Mouse (Mus musculus) forebrain, embryonic 14.5 days (tissue): ENCODE measurements around the gene Vnn1. TPM values are rescaled to one million over a fixed set of nuclear protein-coding genes. Genes with fewer than 3 reads are reported as not detected.

Experiments
- ATAC-seq: fragments of 200-750 bp; cut with Nextera tagmentation; 2 replicates; pipeline ENCODE4 v1.8.0; 2017; ENCODE audit warnings: mild to moderate bottlenecking, moderate library complexity
- DNase-seq: peaks from one replicate; pipeline ENCODE4 v3.0.0-alpha.2; 2015; ENCODE audit warnings: low spot score
- H3K27ac ChIP-seq: fragments of 300-500 bp; sonication (generic); 2 replicates; pipeline ENCODE4 v1.5.1; 2014; ENCODE audit warnings: low read depth, mild to moderate bottlenecking, control low read depth, low read length, moderate library complexity
- H3K27me3 ChIP-seq: fragments of 300-500 bp; sonication (generic); replicated peaks from 2 replicates; pipeline ENCODE4 v1.6.1; 2014; ENCODE audit warnings: low read length, control low read depth, mixed read lengths; ENCODE audit not compliant: control insufficient read depth, insufficient read depth
- H3K36me3 ChIP-seq: fragments of 300-500 bp; sonication (generic); 2 replicates; pipeline ENCODE4 v1.6.1; 2014; ENCODE audit warnings: low read length, control low read depth; ENCODE audit not compliant: control insufficient read depth, insufficient read depth
- H3K4me1 ChIP-seq: fragments of 300-500 bp; sonication (generic); 2 replicates; pipeline ENCODE4 v1.6.1; 2014; ENCODE audit warnings: antibody characterized with exemption, low read length, control low read depth; ENCODE audit not compliant: control insufficient read depth, insufficient read depth
- H3K4me2 ChIP-seq: fragments of 300-500 bp; sonication (generic); 2 replicates; pipeline ENCODE4 v1.6.1; 2014; ENCODE audit warnings: mild to moderate bottlenecking, control low read depth, low read length
- H3K4me3 ChIP-seq: fragments of 300-500 bp; sonication (generic); 2 replicates; pipeline ENCODE4 v1.5.1; 2014; ENCODE audit warnings: low read depth, low read length, control low read depth
- H3K9ac ChIP-seq: fragments of 300-500 bp; sonication (generic); 2 replicates; pipeline ENCODE4 v1.6.1; 2014; ENCODE audit warnings: mild to moderate bottlenecking, low read length, control low read depth, moderate library complexity
- H3K9me3 ChIP-seq: fragments of 300-500 bp; sonication (generic); replicated peaks from 2 replicates; pipeline ENCODE4 v1.6.1; 2016; ENCODE audit warnings: low read length, control low read depth, mixed read lengths; ENCODE audit not compliant: control insufficient read depth
- WGBS: fragments of 180-500 bp; shearing (Covaris S2); extraction: QIAGEN DNeasy Blood & Tissue Kit; methylation state at CpG from one replicate; pipeline ENCODE4 v1.1.7; 2014; 5-methylcytosine and 5-hydroxymethylcytosine counted together
- polyA plus RNA-seq: library from polyadenylated mRNA; unstranded; fragments of >200 nt; fragmentation: Nextera tagmentation; extraction: Ambion mirVana; gene quantifications from 2 replicates; pipeline ENCODE4 v1.2.1, GENCODE M21; 2014

Gene Vnn1
- polyA plus RNA-seq, 1 experiment from 2014 or later = 0.23 TPM

DNA sequence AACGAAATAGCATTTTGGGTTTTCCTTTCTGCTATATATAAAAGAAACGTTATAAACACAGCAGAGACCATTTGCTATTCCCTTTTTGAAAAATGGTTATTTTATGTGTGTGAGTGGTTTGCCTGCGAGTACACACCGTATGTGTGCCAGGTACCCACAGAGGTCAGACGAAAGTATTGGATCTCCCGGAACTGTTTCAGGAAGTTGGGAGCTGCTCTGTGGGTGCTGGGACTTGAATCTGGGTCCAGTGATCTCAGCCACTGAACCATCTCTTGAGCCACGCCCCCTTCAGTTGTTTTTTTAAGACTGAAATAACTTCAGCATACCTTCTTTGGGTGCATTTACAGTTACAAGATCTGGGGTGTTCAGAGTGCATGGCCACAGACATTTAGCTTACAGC, 888 bp downstream of the Vnn1 start:
- Histone ChIP-seq H3K27ac (no peak overlapping the region), H3K4me2 (no peak overlapping the region), H3K4me1 (no peaks in the 10 kb centered on the region), H3K36me3 (no peaks in the 10 kb centered on the region), H3K9me3 (no peaks in the 10 kb centered on the region), H3K9ac (no peak overlapping the region), H3K4me3 (no peak overlapping the region), H3K27me3 (no peaks in the 10 kb centered on the region)
- WGBS = 84% methylated on average over 7 of the region's 7 CpGs
- ATAC-seq (no peak), DNase-seq (no peak)

DNA sequence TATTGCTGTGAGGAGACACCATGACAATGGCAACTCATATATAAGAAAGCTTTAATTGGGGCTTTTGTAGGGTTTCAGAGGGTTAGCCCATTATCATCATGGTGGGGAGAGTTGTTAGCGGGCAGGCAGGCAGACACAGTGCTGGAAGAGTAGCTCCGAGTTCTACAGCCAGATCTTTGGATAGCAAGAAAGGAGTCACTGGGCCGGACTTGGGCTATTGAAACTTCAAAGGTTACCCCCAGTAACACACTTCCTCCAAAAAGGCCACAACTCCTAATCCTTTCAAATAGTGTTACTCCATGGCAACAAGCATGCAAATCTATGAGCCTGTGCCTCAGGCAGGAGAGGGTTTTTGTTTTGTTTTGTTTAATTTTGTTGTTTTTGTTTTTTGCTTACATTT, 6.6 kb downstream of the Vnn1 start:
- H3K27ac ChIP-seq = no peak overlapping the region
- no peaks in the 10 kb centered on the region for H3K4me1 ChIP-seq
- peak; percentile 9 for DNase-seq
- H3K4me3 ChIP-seq = no peak overlapping the region
- H3K9ac ChIP-seq = no peak overlapping the region
- H3K36me3 ChIP-seq = no peaks in the 10 kb centered on the region
- H3K4me2 ChIP-seq = no peak overlapping the region
- WGBS = 7% methylated on average over 3 of the region's 3 CpGs
- no peaks in the 10 kb centered on the region for H3K27me3 ChIP-seq
- peak; percentile 40; the same call in 1 of the 2 replicates for ATAC-seq
- no peaks in the 10 kb centered on the region for H3K9me3 ChIP-seq

DNA sequence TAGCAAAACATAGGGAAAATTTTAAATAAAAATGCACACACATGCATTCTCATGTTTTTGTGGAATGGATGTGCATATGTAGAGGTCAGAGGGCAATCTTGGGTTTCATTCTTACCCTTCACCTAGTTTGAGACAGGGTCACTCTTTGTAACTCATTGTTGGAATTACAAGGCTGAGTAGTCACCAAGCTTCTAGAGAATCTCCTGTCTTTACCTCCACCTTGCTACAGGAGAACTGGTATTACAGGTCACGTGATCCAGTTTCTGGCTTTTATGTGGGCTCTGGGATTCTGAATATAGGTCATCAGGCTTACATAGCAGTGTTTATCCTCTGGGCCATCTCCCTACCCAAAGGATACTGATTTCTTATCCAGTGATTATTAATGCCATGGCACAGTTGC, 11.2 kb downstream of the Vnn1 start:
- H3K9me3 ChIP-seq = no peaks in the 10 kb centered on the region
- no peaks in the 10 kb centered on the region for H3K4me1 ChIP-seq
- no peak overlapping the region for H3K4me2 ChIP-seq
- no peaks in the 10 kb centered on the region for H3K36me3 ChIP-seq
- no peak overlapping the region for H3K9ac ChIP-seq
- H3K27ac ChIP-seq = no peak overlapping the region
- ATAC-seq = no peak
- DNase-seq = no peak
- 93% methylated on average over 1 of the region's 1 CpGs for WGBS
- H3K27me3 ChIP-seq = no peaks in the 10 kb centered on the region
- no peak overlapping the region for H3K4me3 ChIP-seq

DNA sequence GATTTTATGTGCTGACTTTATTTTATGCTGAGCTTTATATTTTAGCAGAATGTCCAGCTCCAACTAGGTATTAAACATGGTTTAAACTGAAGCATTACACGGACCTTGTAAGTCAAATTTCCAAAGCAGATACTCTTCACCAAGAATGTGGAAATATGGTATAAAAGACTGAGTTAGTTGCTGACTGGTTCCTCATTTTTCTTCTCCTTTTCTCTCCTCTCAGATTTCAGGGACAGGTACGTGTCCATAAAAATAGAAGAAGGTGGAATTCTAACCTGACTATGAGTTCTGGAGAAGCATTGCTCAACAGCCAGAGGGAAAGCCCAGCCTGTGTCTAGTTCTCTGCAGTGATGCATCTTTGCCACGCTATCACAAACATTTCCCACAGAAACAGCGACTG, 25.6 kb downstream of the Vnn1 start, which contains the start of gene Taar1:
TSS of gene Taar1 (plus strand) at position 301 of the 400 bp plus-strand sequence.
- no peaks in the 10 kb centered on the region for H3K4me1 ChIP-seq
- H3K36me3 ChIP-seq = no peaks in the 10 kb centered on the region
- 88% methylated on average over 4 of the region's 4 CpGs for WGBS
- H3K4me3 ChIP-seq = no peak within 1 kb of the TSS
- no peaks in the 10 kb centered on the region for H3K27me3 ChIP-seq
- H3K4me2 ChIP-seq = no peak within 1 kb of the TSS
- no peak within 1 kb of the TSS for H3K9ac ChIP-seq
- no peak for DNase-seq
- H3K27ac ChIP-seq = no peak within 1 kb of the TSS
- ATAC-seq = no peak
- no peaks in the 10 kb centered on the region for H3K9me3 ChIP-seq

DNA sequence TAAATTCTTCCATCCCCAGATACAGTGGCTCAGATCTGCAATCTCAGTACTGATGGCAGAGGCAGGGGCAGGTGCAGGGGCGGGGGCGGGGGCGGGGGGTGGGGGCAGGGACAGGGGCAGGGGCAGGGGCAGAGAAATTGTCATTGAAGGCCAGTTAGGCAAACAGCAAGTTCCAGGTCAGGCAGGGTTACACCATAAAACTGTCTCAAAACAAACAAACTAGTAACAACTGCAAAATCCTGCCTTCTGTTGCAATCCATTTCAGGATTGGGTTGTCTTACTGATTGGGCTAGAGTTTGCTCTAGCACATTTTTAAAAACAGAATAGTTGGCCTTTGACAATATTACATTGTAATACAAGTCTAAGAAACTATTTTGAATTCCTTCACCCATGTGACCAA, 28.0 kb downstream of the Vnn1 start:
- 84% methylated on average over 3 of the region's 3 CpGs for WGBS
- ATAC-seq (no peak), DNase-seq (no peak)
- no peak overlapping the region for H3K4me2 ChIP-seq
- no peak overlapping the region for H3K27ac ChIP-seq
- H3K36me3 ChIP-seq = no peaks in the 10 kb centered on the region
- no peak overlapping the region for H3K4me3 ChIP-seq
- H3K4me1 ChIP-seq = no peaks in the 10 kb centered on the region
- H3K9ac ChIP-seq = no peak overlapping the region
- H3K9me3 ChIP-seq = no peaks in the 10 kb centered on the region
- H3K27me3 ChIP-seq = no peaks in the 10 kb centered on the region

DNA sequence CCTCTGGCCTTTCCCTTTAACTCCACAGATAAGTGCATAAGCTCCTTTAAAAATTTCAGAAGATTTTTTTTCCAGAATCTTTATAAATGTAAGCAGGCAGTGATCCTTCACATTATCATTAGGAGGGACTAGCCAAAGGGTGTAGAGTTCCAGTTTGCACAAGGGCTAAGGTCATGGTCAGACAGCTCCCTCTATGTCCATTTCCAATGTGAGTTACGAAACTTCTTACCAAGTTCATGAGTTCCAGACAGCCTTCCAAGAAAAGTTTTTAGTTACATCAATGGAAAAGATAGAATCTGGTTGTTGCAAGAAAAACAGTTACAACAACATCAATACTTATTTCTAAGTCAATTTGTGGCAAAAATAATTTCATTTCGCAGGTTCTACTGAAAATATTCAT, 29.5 kb downstream of the Vnn1 start:
- DNase-seq (no peak), ATAC-seq (no peak)
- H3K27ac ChIP-seq = no peak overlapping the region
- H3K27me3 ChIP-seq = no peaks in the 10 kb centered on the region
- no peak overlapping the region for H3K9ac ChIP-seq
- no peak overlapping the region for H3K4me3 ChIP-seq
- no peaks in the 10 kb centered on the region for H3K36me3 ChIP-seq
- no peak overlapping the region for H3K4me2 ChIP-seq
- H3K4me1 ChIP-seq = no peaks in the 10 kb centered on the region
- 84% methylated on average over 2 of the region's 2 CpGs for WGBS
- no peaks in the 10 kb centered on the region for H3K9me3 ChIP-seq

DNA sequence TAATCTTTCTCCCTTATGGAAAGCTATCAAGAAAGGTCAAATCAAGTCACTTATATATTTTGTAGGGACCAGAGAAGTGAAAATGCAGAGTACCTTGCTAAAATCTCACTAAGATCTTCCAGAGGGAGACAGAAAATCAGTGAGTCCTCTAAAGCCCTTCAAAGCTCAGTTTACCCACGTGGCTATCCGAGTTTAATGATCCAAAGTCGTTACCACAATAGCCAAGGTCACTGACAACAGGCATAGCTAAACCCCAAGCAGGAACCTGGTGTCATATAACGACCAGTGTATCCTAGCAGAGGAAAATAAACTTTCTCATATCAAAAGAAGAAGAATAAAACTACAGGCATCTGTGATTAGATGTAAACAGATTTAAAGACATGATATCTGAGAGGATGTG, 43.1 kb downstream of the Vnn1 start:
- no peak for DNase-seq
- Histone ChIP-seq H3K4me1 (0 out of 2 replicates have a peak, but pooled peaks cover 2% of the 10 kb centered on the region), H3K9ac (no peak overlapping the region), H3K27me3 (no peaks in the 10 kb centered on the region), H3K4me3 (no peak overlapping the region), H3K9me3 (no peaks in the 10 kb centered on the region), H3K36me3 (no peaks in the 10 kb centered on the region), H3K4me2 (no peak overlapping the region), H3K27ac (no peak overlapping the region)
- WGBS = 42% methylated on average over 4 of the region's 4 CpGs
- no peak for ATAC-seq

DNA sequence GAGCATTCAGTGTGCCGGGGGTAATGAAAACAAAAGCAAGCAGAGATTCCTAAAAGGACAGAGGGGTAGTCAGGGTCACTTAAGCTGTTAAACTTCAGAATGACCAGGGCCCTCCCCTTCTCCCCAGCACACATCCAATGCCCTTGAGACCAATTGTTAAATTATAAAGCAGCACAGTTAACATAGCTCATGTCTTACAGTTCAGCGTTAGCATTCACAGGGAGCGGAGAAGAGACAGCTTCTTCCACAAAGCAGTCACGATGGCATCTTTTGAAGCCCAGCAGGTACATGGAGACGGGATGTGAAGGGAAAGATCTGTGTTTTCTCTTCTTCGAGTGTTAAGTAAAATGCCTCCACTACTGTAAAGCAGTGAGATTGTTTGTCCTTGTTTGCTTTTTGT, 43.8 kb downstream of the Vnn1 start, which contains the start of gene Taar2:
TSS of gene Taar2 (plus strand) at position 261 of the 400 bp plus-strand sequence.
- WGBS = 56% methylated on average over 6 of the region's 6 CpGs
- Histone ChIP-seq H3K4me3 (no peak within 1 kb of the TSS), H3K27me3 (no peaks in the 10 kb centered on the region), H3K36me3 (no peaks in the 10 kb centered on the region), H3K9ac (no peak within 1 kb of the TSS), H3K9me3 (no peaks in the 10 kb centered on the region), H3K27ac (no peak within 1 kb of the TSS), H3K4me1 (0 out of 2 replicates have a peak, but pooled peaks cover 2% of the 10 kb centered on the region), H3K4me2 (no peak within 1 kb of the TSS)
- no peak for DNase-seq
- ATAC-seq = no peak

DNA sequence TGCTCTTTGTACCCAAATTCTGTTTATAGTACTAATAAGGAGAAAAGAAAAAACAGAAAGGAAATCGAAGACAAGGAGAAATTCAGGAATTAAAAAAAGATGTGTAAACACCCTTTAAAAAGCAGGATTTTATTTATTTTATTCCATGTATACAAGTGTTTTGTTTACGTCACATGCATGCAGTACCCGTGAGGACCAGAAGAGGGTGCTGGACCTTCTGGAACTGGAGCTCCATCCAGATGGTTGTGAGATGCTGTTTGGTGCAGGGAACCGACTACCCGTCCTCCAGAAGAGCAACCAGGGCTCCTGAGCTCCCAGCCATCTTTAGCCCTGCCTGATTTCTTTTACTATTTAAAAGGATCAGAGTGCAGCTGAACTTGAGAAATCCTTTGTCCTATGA, 48.0 kb downstream of the Vnn1 start:
- no peak for DNase-seq
- no peaks in the 10 kb centered on the region for H3K36me3 ChIP-seq
- H3K9me3 ChIP-seq = no peaks in the 10 kb centered on the region
- H3K9ac ChIP-seq = no peak overlapping the region
- no peak overlapping the region for H3K27ac ChIP-seq
- H3K4me3 ChIP-seq = no peak overlapping the region
- ATAC-seq = no peak
- 79% methylated on average over 5 of the region's 5 CpGs for WGBS
- H3K27me3 ChIP-seq = no peaks in the 10 kb centered on the region
- 0 out of 2 replicates have a peak, but pooled peaks cover 2% of the 10 kb centered on the region for H3K4me1 ChIP-seq
- H3K4me2 ChIP-seq = no peak overlapping the region
